Mouse (Mus musculus) spleen, embryonic (tissue): Measurements from ENCODE around the gene Mcee.

Experiments used
- CTCF ChIA-PET: fragments of 350-600 bp; sonication (Branson Sonifier 250); formaldehyde crosslinking; loops from one replicate; lab custom pipeline; 2022; lab: Charles Lee

Gene Mcee

GRCm38 (mm10) chr7:64439595-64440518, 47.5 kb downstream of the Mcee start:
- CTCF ChIA-PET = no interaction called here

DNA sequence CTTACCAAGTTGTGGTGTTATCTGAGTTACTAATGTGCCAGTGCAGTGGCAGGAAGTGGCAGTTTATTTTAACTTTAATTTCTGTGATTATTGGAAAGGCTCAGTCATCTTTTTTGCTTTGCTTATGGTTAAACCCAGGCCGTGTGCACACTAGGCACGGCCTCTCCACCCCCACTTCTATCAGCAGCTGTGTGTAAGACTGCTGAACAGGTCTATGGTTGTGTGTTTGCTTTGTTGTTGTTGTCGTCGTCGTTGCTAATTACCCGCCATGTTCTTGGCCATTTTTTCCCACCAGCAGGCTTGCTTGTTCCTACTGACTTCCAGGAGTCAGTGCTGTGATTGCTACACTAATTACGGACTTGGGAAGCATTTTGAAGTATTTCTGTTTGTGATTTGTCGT, 48.1 kb downstream of the Mcee start:
- CTCF ChIA-PET = no interaction called here

- CTCF ChIA-PET = no interaction called here
Measured at GRCm38 (mm10) chr7:64450631-64451030, 58.2 kb downstream of the Mcee start.

GRCm38 (mm10) chr7:64451441-64451840, 59.0 kb downstream of the Mcee start:
- CTCF ChIA-PET = no interaction called here

GRCm38 (mm10) chr7:64451861-64452382, 59.5 kb downstream of the Mcee start:
- CTCF ChIA-PET = no interaction called here

DNA sequence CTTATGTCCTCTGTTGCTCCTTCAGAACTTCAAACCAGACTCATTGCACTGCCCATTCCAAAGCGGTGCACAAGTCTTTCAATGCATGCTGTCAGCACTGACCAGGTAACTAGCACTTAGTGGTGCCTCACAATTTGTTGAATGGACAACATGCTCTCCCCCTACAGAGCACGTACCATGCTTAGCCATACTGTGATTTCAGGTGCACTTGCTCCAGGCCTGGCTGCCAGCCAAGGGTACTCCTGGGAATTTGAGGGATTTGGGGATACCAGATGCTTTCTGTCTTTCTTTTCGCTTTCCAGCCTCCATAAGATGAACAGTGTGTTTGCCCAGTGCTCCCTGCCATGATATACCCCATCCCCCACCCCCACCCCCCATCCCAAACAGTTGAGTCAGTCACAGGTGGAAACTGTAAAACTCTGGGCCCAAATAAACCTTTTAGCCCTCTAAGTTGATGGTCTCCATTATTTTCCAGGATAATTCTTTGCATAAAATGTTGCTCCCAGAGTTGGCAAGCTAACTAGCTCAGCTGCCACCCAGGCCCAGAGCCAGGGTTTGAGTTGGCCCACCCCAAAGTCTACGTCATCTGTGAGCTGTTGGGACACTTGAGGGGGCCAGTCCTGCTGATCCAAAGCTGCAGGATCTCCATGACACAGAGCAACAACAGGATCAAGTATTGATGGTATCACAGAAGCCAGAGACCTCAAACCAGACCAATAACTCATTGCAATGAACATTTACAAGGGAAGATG, 60.2 kb downstream of the Mcee start:
- CTCF ChIA-PET = interaction anchor here (0.5 kb wide), 1 partner anchor 11 kb away, joined by 3 read pairs; no protein-coding TSS in a partner anchor

- CTCF ChIA-PET = no interaction called here
Measured at GRCm38 (mm10) chr7:64456176-64456575, 63.8 kb downstream of the Mcee start.

DNA sequence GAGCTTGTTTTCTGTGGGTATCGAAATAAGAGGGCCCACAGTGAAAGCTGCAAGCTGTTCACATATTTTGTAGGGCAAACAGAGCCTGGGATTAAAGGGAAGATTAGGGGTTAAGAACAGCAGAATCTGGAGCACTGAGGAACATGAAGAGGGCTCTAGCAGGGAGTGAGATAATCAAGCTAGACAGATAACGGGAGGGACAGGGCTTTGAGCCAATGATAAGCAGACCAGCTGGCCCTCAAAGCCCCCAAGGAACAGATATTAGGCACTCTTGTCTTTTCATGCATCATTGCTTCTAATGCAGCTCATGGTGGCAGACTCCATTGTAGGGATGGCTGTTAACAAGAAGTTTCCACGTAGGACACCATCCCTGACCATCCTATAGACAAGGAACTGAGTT, 64.3 kb downstream of the Mcee start:
- CTCF ChIA-PET = no interaction called here

DNA sequence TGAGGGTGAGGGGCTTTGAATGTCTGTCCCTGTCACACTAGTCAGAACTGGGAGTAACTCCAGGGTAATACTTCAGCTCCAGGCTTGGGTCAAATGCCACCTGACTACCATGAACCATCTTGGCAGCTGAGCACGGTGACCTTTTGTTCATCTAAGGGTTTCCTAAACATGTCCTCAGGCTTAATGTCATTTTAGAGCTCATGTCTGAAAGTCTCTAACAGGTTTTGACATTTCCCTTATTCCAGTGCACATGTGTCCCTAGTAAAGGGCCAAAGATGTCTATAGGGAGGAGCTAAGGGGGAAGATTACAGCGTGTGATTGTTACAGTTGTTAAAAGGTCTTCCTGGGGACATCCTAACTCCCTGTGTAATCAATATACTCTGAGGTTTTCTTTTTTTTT, 65.4 kb downstream of the Mcee start:
- CTCF ChIA-PET = no interaction called here
